Mouse (Mus musculus) cortical plate, adult 2 months (tissue): Measurements from ENCODE around the gene Bbs9. TPM values are rescaled to one million over a fixed set of nuclear protein-coding genes. Genes with fewer than 3 reads are reported as not detected.

Experiments
- H3K27ac ChIP-seq: fragments of 200-500 bp; 2 replicates; pipeline ENCODE4 v1.5.1; 2012; ENCODE audit warnings: low read length, control low read depth, inconsistent platforms; ENCODE audit not compliant: insufficient read depth
- H3K4me1 ChIP-seq: fragments of 200-500 bp; 2 replicates; pipeline ENCODE4 v1.6.1; 2011; ENCODE audit warnings: low read length; ENCODE audit not compliant: control insufficient read depth, insufficient read depth
- H3K4me3 ChIP-seq: fragments of 200-500 bp; 2 replicates; pipeline ENCODE4 v1.5.1; 2011; ENCODE audit warnings: mild to moderate bottlenecking, low read length, control low read depth; ENCODE audit not compliant: insufficient read depth
- CTCF ChIP-seq: fragments of 200-500 bp; IDR thresholded peaks from 2 replicates; pipeline ENCODE4 v1.5.1; 2011; ENCODE audit warnings: mild to moderate bottlenecking, control low read depth, low read length; ENCODE audit not compliant: insufficient read depth; ENCODE audit errors: extremely low read depth
- POLR2A ChIP-seq: fragments of 200-500 bp; IDR thresholded peaks from 2 replicates; pipeline ENCODE4 v1.6.1; 2011; ENCODE audit warnings: mild to moderate bottlenecking, low read length, control low read depth; ENCODE audit not compliant: insufficient read depth; ENCODE audit errors: extremely low read depth
- polyA plus RNA-seq: library from polyadenylated mRNA; depleted of rRNA; stranded (reverse); fragments of >200 nt; gene quantifications from 2 replicates; pipeline ENCODE4 v1.2.3, GENCODE M21; 2012

Bbs9 gene
- polyA plus RNA-seq, 1 experiment: 17.9 TPM

DNA sequence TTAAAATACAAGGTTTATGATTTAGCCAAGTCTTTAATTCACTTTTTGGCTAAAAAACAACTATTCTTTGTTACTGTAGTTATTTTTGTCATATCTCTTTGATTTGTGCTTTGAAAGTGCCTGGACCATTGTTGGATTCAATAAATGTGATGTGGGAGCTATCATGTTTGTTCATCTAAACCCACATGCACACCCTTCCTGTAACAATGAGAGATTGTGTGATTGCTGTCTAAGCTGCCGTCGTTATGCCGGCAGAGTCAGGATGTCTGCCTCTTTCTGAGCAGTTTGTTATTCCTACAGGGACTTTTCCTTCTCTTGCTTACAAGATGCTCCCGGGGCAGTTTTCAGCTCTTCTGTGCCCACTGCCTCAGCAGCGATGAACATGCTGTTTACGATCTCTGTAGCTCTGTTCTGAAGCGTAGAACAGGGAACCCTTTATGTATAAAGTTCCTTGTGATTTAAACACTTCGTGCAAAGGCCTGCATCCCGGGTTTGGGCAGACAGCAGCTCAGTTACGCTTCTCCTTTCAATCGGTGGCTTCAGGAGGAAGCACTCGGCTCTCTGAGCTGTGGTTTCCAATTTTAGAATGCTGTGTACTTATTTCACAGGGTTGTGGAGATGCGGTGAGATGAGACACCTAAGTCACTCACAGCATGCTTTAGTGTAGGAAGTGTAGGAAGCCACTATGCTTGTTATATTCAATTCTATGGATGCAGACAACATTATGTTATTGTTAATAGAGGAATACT is 165.3 kb downstream of the Bbs9 start:
- no peak overlapping the region for H3K4me3 ChIP-seq
- TF ChIP-seq POLR2A: no peak
- TF ChIP-seq CTCF: no peak
- H3K27ac ChIP-seq: peak overlapping the region; percentile 32
- H3K4me1 ChIP-seq: 0 out of 2 replicates have a peak, but pooled peaks cover 2% of the 10 kb centered on the region

DNA sequence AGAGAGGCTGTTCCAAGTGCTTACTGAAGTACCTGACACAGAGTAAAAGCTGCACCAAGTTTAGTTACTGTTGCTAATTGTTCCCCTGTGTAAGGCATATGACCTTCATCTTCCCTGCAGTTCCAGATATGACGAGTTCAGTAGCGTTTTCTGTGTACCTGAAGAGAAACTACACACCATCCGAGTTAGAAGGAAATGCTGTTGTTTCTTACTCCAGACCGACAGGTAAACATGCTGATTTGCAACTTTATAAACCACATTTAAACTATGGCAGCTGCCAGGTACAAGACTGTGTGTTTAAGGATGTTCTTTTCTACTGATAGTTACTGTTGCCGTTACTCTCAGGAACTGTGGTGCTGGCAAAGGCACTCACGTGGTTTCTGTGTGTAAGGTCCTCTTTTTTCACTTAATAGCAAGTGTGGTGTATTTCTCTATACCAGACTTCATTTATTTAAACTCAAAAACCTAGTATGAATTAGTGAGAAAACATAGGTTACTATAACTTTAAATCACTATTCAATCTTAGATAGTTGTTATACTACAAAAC is 170.4 kb downstream of the Bbs9 start:
- no peak for TF ChIP-seq CTCF
- TF ChIP-seq POLR2A: no peak
- H3K4me3 ChIP-seq: no peak overlapping the region
- no peak overlapping the region for H3K27ac ChIP-seq
- 0 out of 2 replicates have a peak, but pooled peaks cover 2% of the 10 kb centered on the region for H3K4me1 ChIP-seq

DNA sequence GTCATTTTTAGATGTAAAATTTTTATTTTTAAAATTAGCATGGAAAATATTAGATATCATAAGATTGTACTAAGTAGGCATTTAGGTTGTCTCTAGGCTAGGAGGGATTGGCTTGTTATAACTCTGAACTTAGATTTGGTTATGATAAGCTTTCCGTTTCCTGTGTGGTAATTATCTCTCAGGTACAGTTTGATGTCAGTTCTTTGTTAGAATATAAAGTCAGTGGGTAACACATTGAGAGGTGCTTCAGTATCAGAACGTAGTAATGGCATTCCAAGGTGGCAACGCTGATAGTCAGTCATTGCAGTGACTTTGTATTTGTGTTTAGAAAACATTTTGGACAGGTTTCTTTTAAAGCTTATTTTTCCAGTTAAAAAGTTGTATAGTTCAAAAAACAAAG is 170.9 kb downstream of the Bbs9 start:
- no peak overlapping the region for H3K27ac ChIP-seq
- no peaks in the 10 kb centered on the region for H3K4me1 ChIP-seq
- H3K4me3 ChIP-seq: no peak overlapping the region
- TF ChIP-seq POLR2A (no peak), CTCF (no peak)

DNA sequence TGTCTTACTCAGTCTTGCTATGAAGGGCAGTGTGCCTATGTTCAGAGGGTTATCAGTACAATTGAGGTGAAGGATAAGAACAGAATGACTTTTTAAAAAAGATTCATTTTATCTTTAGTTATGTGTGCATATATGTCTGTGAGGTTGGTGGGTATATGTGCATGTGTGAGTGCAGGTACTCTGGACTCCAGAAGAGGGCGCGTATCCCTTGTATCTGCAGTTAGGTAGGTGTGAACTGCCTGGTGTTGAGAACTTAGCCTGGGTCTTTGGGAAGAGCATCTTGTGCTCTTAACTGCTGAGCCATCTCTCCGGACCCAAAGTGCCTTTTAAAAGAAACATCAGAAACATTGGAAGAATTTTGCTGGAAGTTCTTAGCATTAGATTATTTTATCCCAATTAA is 172.6 kb downstream of the Bbs9 start:
- TF ChIP-seq CTCF: no peak
- no peak for TF ChIP-seq POLR2A
- Histone ChIP-seq H3K27ac (no peak overlapping the region), H3K4me3 (no peak overlapping the region), H3K4me1 (no peaks in the 10 kb centered on the region)

DNA sequence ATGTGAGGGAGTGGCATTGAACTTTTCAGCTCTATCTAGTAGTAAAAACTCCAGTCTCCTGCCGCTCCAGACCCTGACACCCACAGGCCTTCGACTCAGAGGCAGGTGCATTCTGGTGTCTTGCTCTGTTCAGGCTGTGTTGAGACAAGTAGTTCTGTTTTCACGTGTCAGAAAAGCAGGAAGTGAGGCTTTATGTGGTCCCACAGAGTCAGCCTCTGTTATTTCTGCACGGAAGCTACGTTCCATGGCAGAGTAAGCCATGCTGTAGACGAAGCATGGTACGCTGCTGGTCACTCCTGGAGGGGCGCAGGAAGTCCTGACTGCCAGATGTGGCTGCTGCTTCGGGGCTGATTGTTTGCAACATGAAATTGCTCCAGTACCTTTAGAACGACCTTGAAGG is 174.1 kb downstream of the Bbs9 start:
- TF ChIP-seq CTCF (no peak), POLR2A (no peak)
- Histone ChIP-seq H3K4me1 (no peaks in the 10 kb centered on the region), H3K4me3 (no peak overlapping the region), H3K27ac (no peak overlapping the region)

DNA sequence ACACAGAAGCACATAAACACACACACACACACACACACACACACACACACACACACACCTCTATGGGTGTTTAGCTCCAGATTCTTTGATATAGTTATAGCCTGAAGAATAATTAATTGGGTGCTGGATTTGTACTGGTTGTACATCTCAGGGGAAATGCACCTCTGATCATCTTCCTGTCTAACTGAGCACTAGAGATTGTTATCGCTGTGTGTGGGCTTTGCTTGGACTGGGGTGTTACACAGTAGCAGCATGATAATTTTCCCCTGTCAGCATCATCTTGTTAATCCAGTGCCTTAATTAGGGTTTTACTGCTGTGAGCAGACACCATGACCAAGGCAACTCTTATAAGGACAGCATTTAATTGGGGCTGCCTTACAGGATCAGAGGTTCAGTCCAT is 175.3 kb downstream of the Bbs9 start:
- TF ChIP-seq POLR2A (no peak), CTCF (no peak)
- Histone ChIP-seq H3K4me3 (no peak overlapping the region), H3K27ac (no peak overlapping the region), H3K4me1 (no peaks in the 10 kb centered on the region)

DNA sequence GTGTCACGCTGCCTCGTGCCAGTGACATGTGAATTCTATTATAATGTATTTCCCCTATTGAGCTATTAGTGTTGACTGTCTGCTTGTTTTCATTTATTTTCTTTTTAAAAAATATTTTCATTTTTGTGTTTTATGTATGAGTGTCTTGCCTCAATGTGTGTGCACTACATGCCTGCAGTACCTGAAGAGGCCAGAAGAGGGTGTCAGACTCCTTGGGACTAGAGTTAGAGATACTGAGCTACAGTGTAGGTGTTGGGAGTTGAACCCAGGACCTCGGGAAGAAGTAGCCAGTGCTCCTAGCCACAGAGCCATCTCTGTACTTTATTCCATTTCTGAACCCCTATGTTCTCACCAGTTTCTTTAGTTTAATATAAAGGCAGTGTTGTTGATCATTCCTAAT is 176.1 kb downstream of the Bbs9 start:
- Histone ChIP-seq H3K4me3 (no peak overlapping the region), H3K27ac (no peak overlapping the region), H3K4me1 (no peaks in the 10 kb centered on the region)
- TF ChIP-seq POLR2A (no peak), CTCF (no peak)

DNA sequence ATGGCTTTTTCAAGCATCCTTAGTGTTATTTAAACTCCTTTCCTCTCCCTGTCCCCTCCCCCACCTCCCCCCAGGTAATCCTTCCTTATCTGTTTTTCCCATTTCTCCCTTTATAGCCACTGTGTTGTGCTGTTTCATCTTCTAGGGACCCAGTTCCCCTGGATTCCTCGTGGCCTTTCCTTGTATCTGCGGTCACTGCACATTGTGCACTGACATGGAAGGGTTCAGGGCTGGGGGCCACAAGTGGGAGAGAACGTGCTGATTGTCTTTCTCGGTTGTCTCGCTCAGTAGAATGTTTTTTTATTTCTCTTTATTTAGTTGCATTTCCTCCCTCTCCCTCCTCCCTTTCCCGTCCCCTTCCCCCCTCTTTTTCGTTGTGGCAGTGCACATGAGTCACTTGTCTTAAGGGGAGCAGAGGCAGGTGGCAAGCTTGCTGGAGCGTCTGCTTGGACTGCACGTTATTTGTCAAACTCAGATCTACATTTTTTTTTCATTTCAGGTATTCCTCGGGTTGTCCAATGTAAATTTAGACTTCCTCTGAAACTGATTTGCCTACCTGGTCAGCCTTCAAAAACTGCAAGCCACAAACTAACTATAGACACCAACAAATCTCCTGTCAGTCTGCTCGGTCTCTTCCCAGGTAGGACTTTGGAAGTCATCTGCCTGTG is 179.3 kb downstream of the Bbs9 start:
- Histone ChIP-seq H3K4me1 (no peaks in the 10 kb centered on the region), H3K4me3 (no peak overlapping the region), H3K27ac (no peak overlapping the region)
- TF ChIP-seq CTCF: no peak

DNA sequence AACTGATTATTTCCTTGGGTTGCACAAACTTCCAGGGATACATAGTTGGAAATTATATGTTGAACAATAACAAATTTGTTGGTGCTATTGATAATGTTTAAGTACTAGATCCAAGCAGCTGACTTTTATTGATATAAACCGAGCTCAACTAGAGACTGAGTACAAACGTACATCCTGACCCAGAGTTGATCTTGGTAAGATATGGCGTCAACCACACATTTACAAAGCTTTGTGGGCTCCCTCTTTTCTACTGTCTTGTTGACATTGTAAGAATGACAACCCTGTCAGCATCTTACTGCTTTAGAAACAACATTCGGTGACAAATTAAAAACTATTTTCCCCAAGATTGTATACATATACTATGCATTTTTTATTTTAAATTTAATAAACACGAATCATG is 181.7 kb downstream of the Bbs9 start:
- H3K27ac ChIP-seq: no peak overlapping the region
- no peak for TF ChIP-seq CTCF
- TF ChIP-seq POLR2A: no peak
- no peaks in the 10 kb centered on the region for H3K4me1 ChIP-seq
- no peak overlapping the region for H3K4me3 ChIP-seq

DNA sequence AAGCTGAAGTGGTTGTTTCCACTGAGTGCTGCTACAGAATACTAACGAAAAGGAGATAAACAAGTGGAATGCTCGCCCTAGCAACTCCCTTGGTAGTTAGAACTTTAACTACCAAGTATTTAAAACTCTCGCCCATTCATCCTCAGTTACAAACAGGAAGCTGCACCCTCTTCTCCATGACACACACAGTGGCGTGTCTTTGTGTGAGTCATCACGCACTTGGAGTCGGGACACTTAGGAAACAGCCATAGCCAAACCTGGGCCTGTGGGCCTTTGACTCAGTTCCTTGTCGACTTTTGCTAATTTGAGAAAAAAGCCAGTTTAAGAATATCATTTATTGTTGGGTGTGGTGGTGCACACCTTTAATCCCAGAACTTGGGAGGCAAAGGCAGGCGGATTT is 189.6 kb downstream of the Bbs9 start:
- Histone ChIP-seq H3K27ac (no peak overlapping the region), H3K4me1 (no peaks in the 10 kb centered on the region), H3K4me3 (no peak overlapping the region)
- TF ChIP-seq CTCF: no peak
- TF ChIP-seq POLR2A: no peak
